Mouse (Mus musculus) thymus, adult 2 months (tissue): ENCODE measurements around the gene C3ar1.

Source experiments
- CTCF ChIP-seq: fragments of 200-500 bp; IDR thresholded peaks from 2 replicates; pipeline ENCODE4 v1.5.1; 2012; ENCODE audit warnings: mild to moderate bottlenecking, control low read depth, low read length, moderate library complexity, borderline replicate concordance; ENCODE audit not compliant: control insufficient read depth, poor library complexity, insufficient read depth; ENCODE audit errors: extremely low read depth
- POLR2A ChIP-seq: fragments of 200-500 bp; IDR thresholded peaks from 2 replicates; pipeline ENCODE4 v1.6.1; 2012; ENCODE audit warnings: mild to moderate bottlenecking, low read length, control low read depth, moderate library complexity; ENCODE audit not compliant: control insufficient read depth, poor library complexity, insufficient read depth; ENCODE audit errors: extremely low read depth

- TF ChIP-seq CTCF, result no peak
- TF ChIP-seq POLR2A, result no peak
Observed at GRCm38 (mm10) chr6:122883603-122884002, 27.6 kb upstream of the C3ar1 start.
